Mouse (Mus musculus) kidney, adult 2 months (tissue): Measurements from ENCODE around the gene Gm1043. TPM values are rescaled to one million over a fixed set of nuclear protein-coding genes. Genes with fewer than 3 reads are reported as not detected.

Experiments
- DNase-seq: peaks from one replicate; pipeline ENCODE4 v3.0.0; 2021
- H3K27ac ChIP-seq: fragments of 200-500 bp; 2 replicates; pipeline ENCODE4 v1.5.1; 2012; ENCODE audit warnings: low read depth, low read length, control low read depth, inconsistent platforms; ENCODE audit not compliant: insufficient read depth
- H3K27me3 ChIP-seq: fragments of 200-500 bp; replicated peaks from 2 replicates; pipeline ENCODE4 v1.6.1; 2012; ENCODE audit warnings: mild to moderate bottlenecking, moderate library complexity, low read length, inconsistent platforms; ENCODE audit not compliant: control insufficient read depth, insufficient read depth
- H3K36me3 ChIP-seq: fragments of 200-500 bp; 2 replicates; pipeline ENCODE4 v1.6.1; 2012; ENCODE audit warnings: mild to moderate bottlenecking, moderate library complexity, low read length, inconsistent platforms; ENCODE audit not compliant: control insufficient read depth, insufficient read depth
- H3K4me1 ChIP-seq: fragments of 200-500 bp; 2 replicates; pipeline ENCODE4 v1.6.1; 2011; ENCODE audit warnings: low read length; ENCODE audit not compliant: control insufficient read depth, insufficient read depth
- H3K4me3 ChIP-seq: fragments of 200-500 bp; 2 replicates; pipeline ENCODE4 v1.5.1; 2011; ENCODE audit warnings: mild to moderate bottlenecking, low read depth, low read length, control low read depth; ENCODE audit not compliant: insufficient read depth
- CTCF ChIP-seq: fragments of 200-500 bp; conservative IDR thresholded peaks from 2 replicates; pipeline ENCODE4 v1.5.1; 2011; ENCODE audit warnings: low read depth, mild to moderate bottlenecking, control low read depth, low read length, moderate library complexity, mixed read lengths; ENCODE audit not compliant: insufficient read depth, insufficient read length
- POLR2A ChIP-seq: fragments of 200-500 bp; IDR thresholded peaks from one replicate; pipeline ENCODE4 v1.6.1; 2011; ENCODE audit warnings: low read depth, low read length, control low read depth
- WGBS: fragments of 180-500 bp; shearing (Covaris S2); methylation state at CpG from one replicate; pipeline ENCODE4 v1.1.7; 2018; 5-methylcytosine and 5-hydroxymethylcytosine counted together
- polyA plus RNA-seq: library from polyadenylated mRNA; depleted of rRNA; stranded (reverse); fragments of >200 nt; gene quantifications from 2 replicates; pipeline ENCODE4 v1.2.3, GENCODE M21; 2012; rRNA removed

Gm1043 gene
- polyA plus RNA-seq: 0.08 TPM in 2 replicates

GRCm38 (mm10) chr5:37085241-37085640, at the start of gene Gm1043:
Gm1043 (plus strand) TSS chr5:37085370.
- TF ChIP-seq CTCF (no peak), POLR2A (no peak)
- H3K27me3 ChIP-seq: no peaks in the 10 kb centered on the region
- H3K36me3 ChIP-seq: no peaks in the 10 kb centered on the region
- H3K4me3 ChIP-seq: no peak within 1 kb of the TSS
- no peaks in the 10 kb centered on the region for H3K4me1 ChIP-seq
- no peak for DNase-seq
- WGBS: 66% methylated on average over 16 of the region's 16 CpGs
- H3K27ac ChIP-seq: no peak within 1 kb of the TSS

- DNase-seq: no peak
- H3K4me3 ChIP-seq: no peak overlapping the region
- no peaks in the 10 kb centered on the region for H3K27me3 ChIP-seq
- H3K36me3 ChIP-seq: no peaks in the 10 kb centered on the region
- TF ChIP-seq CTCF: no peak
- no peak for TF ChIP-seq POLR2A
- H3K4me1 ChIP-seq: no peaks in the 10 kb centered on the region
- H3K27ac ChIP-seq: no peak overlapping the region
- 76% methylated on average over 6 of the region's 6 CpGs for WGBS
Observed at GRCm38 (mm10) chr5:37035896-37036295, 49.3 kb upstream of the Gm1043 start.

GRCm38 (mm10) chr5:37036884-37037283, 48.3 kb upstream of the Gm1043 start:
- TF ChIP-seq POLR2A (no peak), CTCF (no peak)
- Histone ChIP-seq H3K27ac (no peak overlapping the region), H3K27me3 (no peaks in the 10 kb centered on the region), H3K4me3 (no peak overlapping the region), H3K4me1 (no peaks in the 10 kb centered on the region), H3K36me3 (no peaks in the 10 kb centered on the region)
- DNase-seq: no peak
- 68% methylated on average over 3 of the region's 3 CpGs for WGBS

- Histone ChIP-seq H3K36me3 (no peaks in the 10 kb centered on the region), H3K27me3 (no peaks in the 10 kb centered on the region), H3K4me1 (no peaks in the 10 kb centered on the region), H3K4me3 (no peak overlapping the region), H3K27ac (no peak overlapping the region)
- DNase-seq: no peak
- 76% methylated on average over 6 of the region's 6 CpGs for WGBS
- TF ChIP-seq POLR2A (no peak), CTCF (no peak)
Observed at GRCm38 (mm10) chr5:37039908-37040307, 45.3 kb upstream of the Gm1043 start.

- no peak for DNase-seq
- whole genome bisulfite sequencing: 31% methylated on average over 9 of the region's 9 CpGs
- Histone ChIP-seq H3K4me1 (no peaks in the 10 kb centered on the region), H3K27ac (no peak overlapping the region), H3K36me3 (no peaks in the 10 kb centered on the region), H3K4me3 (no peak overlapping the region), H3K27me3 (no peaks in the 10 kb centered on the region)
- no peak for TF ChIP-seq CTCF
- no peak for TF ChIP-seq POLR2A
Observed at GRCm38 (mm10) chr5:37040711-37041110, 44.5 kb upstream of the Gm1043 start.

GRCm38 (mm10) chr5:37041651-37042050, 43.5 kb upstream of the Gm1043 start:
- no peak overlapping the region for H3K27ac ChIP-seq
- no peak overlapping the region for H3K4me3 ChIP-seq
- WGBS: 48% methylated on average over 6 of the region's 6 CpGs
- TF ChIP-seq POLR2A (no peak), CTCF (no peak)
- H3K27me3 ChIP-seq: no peaks in the 10 kb centered on the region
- no peaks in the 10 kb centered on the region for H3K4me1 ChIP-seq
- no peaks in the 10 kb centered on the region for H3K36me3 ChIP-seq
- DNase-seq: no peak

GRCm38 (mm10) chr5:37042934-37043333, 42.2 kb upstream of the Gm1043 start:
- H3K36me3 ChIP-seq: no peaks in the 10 kb centered on the region
- H3K27me3 ChIP-seq: no peaks in the 10 kb centered on the region
- H3K27ac ChIP-seq: no peak overlapping the region
- no peak for DNase-seq
- H3K4me3 ChIP-seq: no peak overlapping the region
- 63% methylated on average over 4 of the region's 4 CpGs for WGBS
- no peaks in the 10 kb centered on the region for H3K4me1 ChIP-seq
- TF ChIP-seq POLR2A: no peak
- TF ChIP-seq CTCF: no peak

GRCm38 (mm10) chr5:37044793-37045192, 40.4 kb upstream of the Gm1043 start:
- no peak overlapping the region for H3K27ac ChIP-seq
- 75% methylated on average over 2 of the region's 2 CpGs for WGBS
- TF ChIP-seq CTCF (no peak), POLR2A (no peak)
- H3K4me3 ChIP-seq: no peak overlapping the region
- peak; percentile 2 for DNase-seq
- H3K4me1 ChIP-seq: no peaks in the 10 kb centered on the region
- H3K36me3 ChIP-seq: no peaks in the 10 kb centered on the region
- H3K27me3 ChIP-seq: no peaks in the 10 kb centered on the region
